Mouse (Mus musculus) midbrain, embryonic 10.5 days (tissue): Measurements from ENCODE around the gene Fmnl1. TPM values are rescaled to one million over a fixed set of nuclear protein-coding genes. Genes with fewer than 3 reads are reported as not detected.

Source experiments
- DNase-seq: peaks from one replicate; pipeline ENCODE4 v3.0.0-alpha.2; 2017; ENCODE audit warnings: low spot score
- H3K27ac ChIP-seq: fragments of 300-500 bp; sonication (generic); replicated peaks from 2 replicates; pipeline ENCODE4 v1.5.1; 2016; ENCODE audit warnings: mild to moderate bottlenecking
- H3K27me3 ChIP-seq: fragments of 300-500 bp; sonication (generic); 2 replicates; pipeline ENCODE4 v1.6.1; 2016; ENCODE audit warnings: low read depth, mild to moderate bottlenecking; ENCODE audit not compliant: poor library complexity, severe bottlenecking
- H3K36me3 ChIP-seq: fragments of 300-500 bp; sonication (generic); 2 replicates; pipeline ENCODE4 v1.6.1; 2016; ENCODE audit warnings: mild to moderate bottlenecking, moderate library complexity
- H3K4me1 ChIP-seq: fragments of 300-500 bp; sonication (generic); 2 replicates; pipeline ENCODE4 v1.6.1; 2016
- H3K4me3 ChIP-seq: fragments of 300-500 bp; sonication (generic); 2 replicates; pipeline ENCODE4 v1.5.1; 2016; ENCODE audit warnings: mild to moderate bottlenecking, moderate library complexity
- H3K9me3 ChIP-seq: fragments of 300-500 bp; sonication (generic); replicated peaks from 2 replicates; pipeline ENCODE4 v1.6.1; 2016; ENCODE audit warnings: mild to moderate bottlenecking
- WGBS: fragments of 180-500 bp; shearing (Covaris S2); methylation state at CpG from one replicate; pipeline ENCODE4 v1.1.7; 2016; 5-methylcytosine and 5-hydroxymethylcytosine counted together
- polyA plus RNA-seq: library from polyadenylated mRNA; unstranded; fragments of >200 nt; fragmentation: Nextera tagmentation; extraction: Ambion mirVana; gene quantifications from 2 replicates; pipeline ENCODE4 v1.2.1, GENCODE M21; 2016

The Fmnl1 gene
- polyA plus RNA-seq, 1 experiment from 2014 or later = 1.1 TPM

GRCm38 (mm10) chr11:103142441-103143182 is 28.3 kb upstream of the Fmnl1 start:
- peak overlapping the region; percentile 20; the same call in 1 of the 2 replicates for H3K4me3 ChIP-seq
- WGBS = 41% methylated on average over 8 of the region's 8 CpGs
- no peak for DNase-seq
- H3K9me3 ChIP-seq = no peaks in the 10 kb centered on the region
- no peaks in the 10 kb centered on the region for H3K27me3 ChIP-seq
- H3K27ac ChIP-seq = peak overlapping the region; percentile 65
- H3K4me1 ChIP-seq = peaks cover 42% of the 10 kb centered on the region
- H3K36me3 ChIP-seq = peaks cover 17% of the 10 kb centered on the region

- Histone ChIP-seq H3K27me3 (no peaks in the 10 kb centered on the region), H3K27ac (peak overlapping the region; percentile 24; the same call in 1 of the 2 replicates), H3K9me3 (no peaks in the 10 kb centered on the region), H3K36me3 (peaks cover 4% of the 10 kb centered on the region; the same call in 1 of the 2 replicates), H3K4me3 (no peak overlapping the region), H3K4me1 (peaks cover 42% of the 10 kb centered on the region)
- DNase-seq = no peak
- WGBS = 42% methylated on average over 12 of the region's 12 CpGs
Measured at GRCm38 (mm10) chr11:103144309-103145285, 26.3 kb upstream of the Fmnl1 start.

GRCm38 (mm10) chr11:103146386-103146785 is 24.5 kb upstream of the Fmnl1 start:
- Histone ChIP-seq H3K4me3 (no peak overlapping the region), H3K27ac (no peak overlapping the region), H3K27me3 (no peaks in the 10 kb centered on the region), H3K36me3 (no peaks in the 10 kb centered on the region), H3K4me1 (peaks cover 32% of the 10 kb centered on the region), H3K9me3 (no peaks in the 10 kb centered on the region)
- DNase-seq = no peak
- 89% methylated on average over 4 of the region's 4 CpGs for WGBS

- no peak for DNase-seq
- Histone ChIP-seq H3K27me3 (no peaks in the 10 kb centered on the region), H3K36me3 (no peaks in the 10 kb centered on the region), H3K4me3 (no peak overlapping the region), H3K27ac (no peak overlapping the region), H3K9me3 (no peaks in the 10 kb centered on the region), H3K4me1 (peaks cover 18% of the 10 kb centered on the region)
- 78% methylated on average over 4 of the region's 4 CpGs for WGBS
Measured at GRCm38 (mm10) chr11:103147766-103148165, 23.1 kb upstream of the Fmnl1 start.

- H3K27ac ChIP-seq = 0 out of 2 replicates have a peak overlapping the region, but pooled peaks have one; percentile 0
- no peak overlapping the region for H3K4me3 ChIP-seq
Measured at GRCm38 (mm10) chr11:103149771-103150170, 21.1 kb upstream of the Fmnl1 start.

GRCm38 (mm10) chr11:103158621-103159478 is 12.1 kb upstream of the Fmnl1 start:
- DNase-seq = peak; percentile 95
- Histone ChIP-seq H3K4me1 (peaks cover 11% of the 10 kb centered on the region), H3K36me3 (no peaks in the 10 kb centered on the region), H3K27me3 (no peaks in the 10 kb centered on the region; the same call in 1 of the 2 replicates), H3K4me3 (peak overlapping the region; percentile 37), H3K9me3 (no peaks in the 10 kb centered on the region), H3K27ac (peak overlapping the region; percentile 46; the same call in 1 of the 2 replicates)
- WGBS = 1% methylated on average over 25 of the region's 25 CpGs

More at GRCm38 (mm10) chr11:103149771-103150170, 21.1 kb upstream of the Fmnl1 start:
- Histone ChIP-seq H3K36me3 (no peaks in the 10 kb centered on the region), H3K9me3 (no peaks in the 10 kb centered on the region), H3K27me3 (no peaks in the 10 kb centered on the region), H3K4me1 (peaks cover 7% of the 10 kb centered on the region)
- no peak for DNase-seq
- WGBS = 90% methylated on average over 4 of the region's 4 CpGs

GRCm38 (mm10) chr11:103160738-103161137 is 10.2 kb upstream of the Fmnl1 start:
- WGBS = 92% methylated on average over 11 of the region's 11 CpGs
- Histone ChIP-seq H3K27me3 (no peaks in the 10 kb centered on the region; the same call in 1 of the 2 replicates), H3K9me3 (no peaks in the 10 kb centered on the region), H3K4me1 (peaks cover 11% of the 10 kb centered on the region), H3K4me3 (no peak overlapping the region), H3K27ac (no peak overlapping the region), H3K36me3 (no peaks in the 10 kb centered on the region)
- no peak for DNase-seq

GRCm38 (mm10) chr11:103161449-103161848 is 9.5 kb upstream of the Fmnl1 start:
- no peak overlapping the region for H3K27ac ChIP-seq
- DNase-seq = no peak
- H3K36me3 ChIP-seq = no peaks in the 10 kb centered on the region
- H3K4me1 ChIP-seq = peaks cover 11% of the 10 kb centered on the region
- 78% methylated on average over 7 of the region's 7 CpGs for WGBS
- no peaks in the 10 kb centered on the region for H3K9me3 ChIP-seq
- H3K27me3 ChIP-seq = no peaks in the 10 kb centered on the region; the same call in 1 of the 2 replicates
- no peak overlapping the region for H3K4me3 ChIP-seq

- Histone ChIP-seq H3K4me1 (peaks cover 11% of the 10 kb centered on the region), H3K27ac (no peak overlapping the region), H3K27me3 (no peaks in the 10 kb centered on the region; the same call in 1 of the 2 replicates), H3K9me3 (no peaks in the 10 kb centered on the region), H3K4me3 (no peak overlapping the region), H3K36me3 (no peaks in the 10 kb centered on the region)
- DNase-seq = no peak
- WGBS = 88% methylated on average over 5 of the region's 5 CpGs
Measured at GRCm38 (mm10) chr11:103162132-103162531, 8.8 kb upstream of the Fmnl1 start.

GRCm38 (mm10) chr11:103164391-103164790 is 6.5 kb upstream of the Fmnl1 start:
- Histone ChIP-seq H3K27ac (no peak overlapping the region), H3K4me3 (no peak overlapping the region), H3K36me3 (no peaks in the 10 kb centered on the region), H3K27me3 (peaks cover 7% of the 10 kb centered on the region), H3K9me3 (no peaks in the 10 kb centered on the region), H3K4me1 (no peaks in the 10 kb centered on the region)
- DNase-seq = no peak
- WGBS = 29% methylated on average over 10 of the region's 10 CpGs

- Histone ChIP-seq H3K4me1 (peaks cover 16% of the 10 kb centered on the region), H3K9me3 (no peaks in the 10 kb centered on the region), H3K27ac (no peak overlapping the region), H3K36me3 (no peaks in the 10 kb centered on the region), H3K4me3 (no peak overlapping the region), H3K27me3 (peaks cover 51% of the 10 kb centered on the region)
- WGBS = 33% methylated on average over 9 of the region's 9 CpGs
- peak; percentile 59 for DNase-seq
Measured at GRCm38 (mm10) chr11:103168690-103169390, 2.1 kb upstream of the Fmnl1 start.
